Mouse (Mus musculus): Measurements from ENCODE around the gene Tbk1.
A peak's percentile ranks its signal among the peaks of the same experiment; 100 is the strongest.

- TF ChIP-seq CTCF (IDR thresholded peaks at IDR 0.05; ENCODE audit: insufficient read depth, low read length) = peak; percentile 38
- no peak for TF ChIP-seq POLR2A (IDR thresholded peaks at IDR 0.05; ENCODE audit: borderline replicate concordance, extremely low read depth, low read depth, low read length)
Observed at GRCm38 (mm10) chr10:121500034-121500433, 86.6 kb downstream of the Tbk1 start.

Data from lung, adult 2 months (tissue).